Mouse (Mus musculus): ENCODE measurements at regions not wholly inside any gene's neighbourhood (a gene's known extent, or its start where the extent isn't known, plus 50 kb on each side); places are given as distances from the start of the nearest gene placed in this dataset.

DNA sequence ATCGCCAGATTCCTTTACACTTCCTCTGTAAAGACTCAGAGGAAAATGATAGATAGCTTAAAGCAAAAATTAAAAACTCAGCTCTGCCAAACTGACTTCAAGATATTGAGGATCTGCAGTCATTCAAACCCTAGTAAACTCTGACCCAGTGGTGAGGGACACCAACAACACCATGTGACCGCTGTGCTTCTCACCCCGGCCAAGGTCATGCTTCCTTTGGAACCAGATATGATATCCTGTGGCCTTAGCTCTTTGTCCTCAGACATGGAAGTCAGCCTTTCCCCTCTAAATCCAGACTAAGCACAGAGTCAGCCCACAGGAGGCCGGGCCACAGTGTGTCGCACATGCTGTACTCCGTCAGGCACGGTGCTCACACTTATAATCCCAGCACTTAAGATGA is 86.3 kb upstream of the Cnksr3 start:
- no peak overlapping the region for H3K4me3 ChIP-seq (replicated peaks; ENCODE audit: extremely low read depth, low read depth, low read length)
- H3K4me1 ChIP-seq (ENCODE audit: control insufficient read depth, insufficient read depth, low read length): no peaks in the 10 kb centered on the region
- 84% methylated on average over 7 of the region's 7 CpGs for WGBS
- no peak for DNase-seq
- TF ChIP-seq CTCF (IDR thresholded peaks at IDR 0.05; ENCODE audit: insufficient read depth, low read length) (no peak), POLR2A (IDR thresholded peaks at IDR 0.05; ENCODE audit: borderline replicate concordance, extremely low read depth, low read depth, low read length) (no peak)

DNA sequence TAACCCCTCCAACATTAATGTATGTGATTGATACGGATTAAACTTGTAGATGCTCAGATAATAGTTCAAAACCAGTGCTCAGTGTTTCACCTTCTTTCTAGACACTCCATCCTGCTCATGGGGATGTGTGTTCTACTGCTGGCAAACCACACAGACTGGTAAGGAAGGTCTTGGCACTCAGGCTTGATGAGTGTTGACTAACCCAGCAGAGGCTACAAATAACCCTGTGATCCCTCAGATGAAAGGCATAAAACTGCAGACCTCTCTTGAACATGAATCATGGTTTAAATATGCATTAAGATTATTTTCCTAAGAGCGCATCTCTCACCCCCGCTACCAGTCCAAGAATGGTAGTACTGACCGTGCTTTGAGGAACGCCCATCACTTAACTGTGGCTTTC is 83.9 kb upstream of the Cnksr3 start:
- WGBS: 90% methylated on average over 5 of the region's 5 CpGs
- DNase-seq: no peak
- H3K4me3 ChIP-seq (replicated peaks; ENCODE audit: extremely low read depth, low read depth, low read length): no peak overlapping the region
- TF ChIP-seq CTCF (IDR thresholded peaks at IDR 0.05; ENCODE audit: insufficient read depth, low read length): no peak
- no peaks in the 10 kb centered on the region for H3K4me1 ChIP-seq (ENCODE audit: control insufficient read depth, insufficient read depth, low read length)

DNA sequence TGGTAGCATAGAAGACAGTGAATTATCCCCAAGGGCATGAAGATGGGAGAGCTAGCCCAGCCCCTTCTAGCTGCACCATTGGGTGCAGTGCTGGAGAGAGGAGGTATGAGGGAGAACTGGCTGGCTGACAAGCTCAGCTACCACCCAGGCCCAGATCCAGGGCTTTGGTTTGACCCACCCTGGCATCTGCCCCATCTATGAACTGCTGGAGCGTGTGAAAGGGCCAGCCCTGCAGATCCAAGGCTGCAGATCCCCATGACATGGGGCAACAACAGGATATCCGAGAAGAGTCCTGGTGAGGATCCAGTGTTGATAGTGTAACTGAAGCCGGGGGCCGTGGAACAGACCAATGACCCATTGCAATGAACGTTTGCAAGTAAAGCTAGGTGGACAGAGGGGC is 81.2 kb upstream of the Cnksr3 start:
- no peaks in the 10 kb centered on the region; the same call in 1 of the 2 replicates for H3K4me1 ChIP-seq (ENCODE audit: control insufficient read depth, insufficient read depth, low read length)
- no peak for TF ChIP-seq POLR2A (IDR thresholded peaks at IDR 0.05; ENCODE audit: borderline replicate concordance, extremely low read depth, low read depth, low read length)
- no peak for TF ChIP-seq CTCF (IDR thresholded peaks at IDR 0.05; ENCODE audit: insufficient read depth, low read length)
- DNase-seq: no peak
- H3K4me3 ChIP-seq (replicated peaks; ENCODE audit: extremely low read depth, low read depth, low read length): no peak overlapping the region
- WGBS: 74% methylated on average over 5 of the region's 5 CpGs

DNA sequence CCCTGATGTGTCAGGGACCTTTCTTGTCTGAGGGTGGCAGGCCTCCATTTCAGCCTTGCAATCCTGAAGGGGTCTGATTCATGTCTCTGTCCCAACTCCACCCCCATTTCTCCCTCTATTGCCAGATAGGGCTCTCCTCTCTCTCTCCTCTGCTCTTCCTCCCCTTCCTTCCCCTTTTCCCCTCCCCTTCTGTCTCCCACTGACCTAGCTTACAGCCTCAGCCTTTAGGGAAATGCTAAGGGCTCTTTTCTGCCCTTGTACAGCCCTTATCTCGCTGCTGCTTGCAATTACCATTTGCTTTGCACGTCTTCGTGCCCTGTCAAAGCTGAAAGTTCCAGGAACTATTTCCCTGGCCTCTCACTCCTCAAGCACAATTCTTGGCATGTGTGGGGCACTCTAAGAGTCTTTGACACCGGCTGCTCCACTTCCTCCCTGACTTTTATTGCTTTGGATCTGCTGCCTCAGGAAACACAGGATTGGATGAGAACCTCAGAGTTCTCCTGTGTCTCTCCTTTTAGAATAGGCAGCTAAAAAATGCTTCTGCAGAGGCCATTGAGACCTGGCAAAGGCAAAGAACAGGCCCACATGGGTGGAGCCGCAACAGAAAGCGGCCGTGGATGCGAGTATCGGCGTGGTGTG is 77.9 kb upstream of the Cnksr3 start:
- peak; percentile 16 for DNase-seq
- WGBS: 42% methylated on average over 10 of the region's 10 CpGs
- H3K4me3 ChIP-seq (replicated peaks; ENCODE audit: extremely low read depth, low read depth, low read length): no peak overlapping the region
- TF ChIP-seq POLR2A (IDR thresholded peaks at IDR 0.05; ENCODE audit: borderline replicate concordance, extremely low read depth, low read depth, low read length) (no peak), CTCF (IDR thresholded peaks at IDR 0.05; ENCODE audit: insufficient read depth, low read length) (no peak)
- no peaks in the 10 kb centered on the region; the same call in 1 of the 2 replicates for H3K4me1 ChIP-seq (ENCODE audit: control insufficient read depth, insufficient read depth, low read length)

DNA sequence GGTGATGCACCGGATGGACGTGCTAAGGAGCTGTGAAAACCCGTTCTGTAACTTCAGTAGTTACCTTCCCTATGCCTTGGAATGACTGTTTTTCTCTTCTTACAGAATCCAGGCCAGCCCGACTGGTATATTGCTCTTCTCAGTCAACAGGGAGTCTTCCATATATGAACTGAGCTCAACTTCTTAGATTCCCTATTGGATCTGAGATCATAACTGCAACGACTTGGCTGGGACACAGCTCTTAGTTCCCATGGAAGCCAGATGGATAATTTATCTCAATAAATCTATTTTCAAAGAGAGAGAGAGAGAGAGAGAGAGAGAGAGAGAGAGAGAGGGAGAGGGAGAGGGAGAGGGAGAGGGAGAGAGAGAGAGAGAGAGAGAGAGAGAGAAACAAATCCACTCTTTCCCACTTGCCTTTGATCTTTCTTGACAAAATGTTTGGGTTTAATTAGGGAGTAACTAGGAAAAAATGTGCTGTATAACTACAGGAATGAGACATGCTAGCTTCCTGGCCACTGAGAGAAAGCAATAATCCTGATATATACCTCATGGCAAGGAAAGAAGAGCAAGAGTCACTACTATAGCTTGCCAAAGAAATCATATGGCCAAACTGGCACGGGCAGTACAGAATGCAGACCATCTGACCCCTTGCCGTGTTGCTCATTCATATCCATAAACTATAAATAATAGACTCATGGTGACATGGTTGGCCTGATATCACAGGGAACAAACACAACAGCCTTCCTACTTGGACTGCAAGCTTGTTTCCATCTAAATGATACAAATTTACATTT is 73.3 kb upstream of the Cnksr3 start:
- Histone ChIP-seq H3K4me3 (replicated peaks; ENCODE audit: extremely low read depth, low read depth, low read length) (no peak overlapping the region), H3K4me1 (ENCODE audit: control insufficient read depth, insufficient read depth, low read length) (no peaks in the 10 kb centered on the region)
- WGBS: 74% methylated on average over 7 of the region's 7 CpGs
- no peak for DNase-seq
- no peak for TF ChIP-seq POLR2A (IDR thresholded peaks at IDR 0.05; ENCODE audit: borderline replicate concordance, extremely low read depth, low read depth, low read length)
- TF ChIP-seq CTCF (IDR thresholded peaks at IDR 0.05; ENCODE audit: insufficient read depth, low read length): no peak

DNA sequence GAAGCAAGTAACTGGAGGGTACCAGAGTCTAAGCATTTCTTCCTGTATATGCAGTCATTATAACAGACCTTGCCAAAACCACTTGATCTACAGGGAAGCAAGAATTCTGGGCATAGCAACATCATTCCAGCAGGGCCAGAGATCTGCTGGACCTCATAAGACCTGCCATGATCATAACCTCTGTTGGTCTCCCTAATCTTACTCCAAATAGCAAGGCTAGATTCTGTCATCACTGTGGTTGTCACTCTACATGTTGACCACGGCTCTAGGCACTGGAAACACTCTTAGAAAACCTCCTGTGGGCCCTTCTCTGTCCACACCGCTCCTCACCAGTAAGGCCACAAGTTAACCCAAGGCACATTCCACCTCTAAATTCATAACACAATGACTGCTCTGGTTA is 68.4 kb upstream of the Cnksr3 start:
- WGBS: 83% methylated on average over 2 of the region's 2 CpGs
- no peak overlapping the region for H3K4me3 ChIP-seq (replicated peaks; ENCODE audit: extremely low read depth, low read depth, low read length)
- DNase-seq: no peak
- TF ChIP-seq CTCF (IDR thresholded peaks at IDR 0.05; ENCODE audit: insufficient read depth, low read length) (no peak), POLR2A (IDR thresholded peaks at IDR 0.05; ENCODE audit: borderline replicate concordance, extremely low read depth, low read depth, low read length) (no peak)
- H3K4me1 ChIP-seq (ENCODE audit: control insufficient read depth, insufficient read depth, low read length): no peaks in the 10 kb centered on the region

DNA sequence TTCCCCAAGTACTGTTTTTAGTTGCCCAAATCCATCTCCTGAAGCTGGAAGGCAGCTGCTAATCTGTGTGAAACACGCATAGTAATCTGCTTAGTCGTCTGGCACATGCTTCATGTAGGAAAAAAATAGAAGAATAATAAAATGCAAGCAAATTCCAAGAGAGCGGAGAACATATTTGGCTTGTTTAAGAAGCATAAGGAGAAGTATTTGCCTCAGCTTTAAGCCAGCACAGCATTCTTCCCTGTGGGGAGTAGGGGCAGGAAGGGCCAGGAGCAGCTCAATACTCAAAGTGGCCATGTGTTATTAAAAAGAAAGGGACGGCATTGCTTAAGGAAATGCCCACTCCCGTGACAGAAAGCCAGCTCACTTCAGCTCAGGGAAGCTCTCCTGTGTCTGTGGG is 66.8 kb upstream of the Cnksr3 start:
- DNase-seq: no peak
- H3K4me1 ChIP-seq (ENCODE audit: control insufficient read depth, insufficient read depth, low read length): no peaks in the 10 kb centered on the region
- WGBS: 37% methylated on average over 5 of the region's 5 CpGs
- TF ChIP-seq CTCF (IDR thresholded peaks at IDR 0.05; ENCODE audit: insufficient read depth, low read length) (no peak), POLR2A (IDR thresholded peaks at IDR 0.05; ENCODE audit: borderline replicate concordance, extremely low read depth, low read depth, low read length) (no peak)
- H3K4me3 ChIP-seq (replicated peaks; ENCODE audit: extremely low read depth, low read depth, low read length): no peak overlapping the region

DNA sequence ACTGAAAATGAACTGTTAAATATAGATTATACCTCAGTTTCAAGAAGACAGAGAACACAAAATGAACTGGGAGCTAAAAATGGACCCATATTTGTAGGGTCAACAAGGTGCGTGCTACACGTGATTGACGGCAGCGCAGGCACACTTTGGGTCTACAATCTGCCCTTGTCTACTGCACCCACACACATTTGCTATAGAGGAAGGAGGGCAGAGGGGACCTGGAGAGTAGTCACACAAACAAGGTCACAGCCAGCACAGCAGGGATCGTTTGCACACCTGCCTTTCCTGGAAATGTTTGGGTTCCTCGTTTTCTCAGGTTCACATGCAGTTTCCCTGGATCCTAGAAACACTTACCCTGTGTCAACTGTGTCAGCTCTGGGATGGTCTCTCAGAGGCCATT is 63.3 kb upstream of the Cnksr3 start:
- DNase-seq: no peak
- Histone ChIP-seq H3K4me1 (ENCODE audit: control insufficient read depth, insufficient read depth, low read length) (no peaks in the 10 kb centered on the region), H3K4me3 (replicated peaks; ENCODE audit: extremely low read depth, low read depth, low read length) (no peak overlapping the region)
- no peak for TF ChIP-seq POLR2A (IDR thresholded peaks at IDR 0.05; ENCODE audit: borderline replicate concordance, extremely low read depth, low read depth, low read length)
- TF ChIP-seq CTCF (IDR thresholded peaks at IDR 0.05; ENCODE audit: insufficient read depth, low read length): no peak
- WGBS: 69% methylated on average over 6 of the region's 6 CpGs

DNA sequence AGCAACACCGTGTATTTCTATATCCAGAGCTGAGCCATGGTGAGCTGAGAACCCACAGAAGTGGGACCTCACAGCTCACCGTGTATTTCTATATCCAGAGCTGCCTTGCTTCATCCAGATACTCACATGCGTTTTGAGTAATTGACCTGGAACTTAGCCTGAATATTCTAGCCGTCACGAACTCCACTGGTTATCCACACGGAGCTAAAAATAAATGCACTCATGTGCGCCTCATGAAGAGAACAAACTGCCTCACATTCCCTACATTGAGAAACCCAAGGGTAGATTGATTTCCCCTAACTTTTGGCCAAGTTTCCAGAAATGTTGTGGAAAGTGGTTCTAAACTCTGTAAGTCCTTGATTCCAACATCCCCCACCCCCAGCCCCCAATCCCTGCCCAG is 62.4 kb upstream of the Cnksr3 start:
- Histone ChIP-seq H3K4me3 (replicated peaks; ENCODE audit: extremely low read depth, low read depth, low read length) (no peak overlapping the region), H3K4me1 (ENCODE audit: control insufficient read depth, insufficient read depth, low read length) (no peaks in the 10 kb centered on the region)
- DNase-seq: no peak
- 46% methylated on average over 7 of the region's 7 CpGs for WGBS
- no peak for TF ChIP-seq CTCF (IDR thresholded peaks at IDR 0.05; ENCODE audit: insufficient read depth, low read length)
- no peak for TF ChIP-seq POLR2A (IDR thresholded peaks at IDR 0.05; ENCODE audit: borderline replicate concordance, extremely low read depth, low read depth, low read length)

DNA sequence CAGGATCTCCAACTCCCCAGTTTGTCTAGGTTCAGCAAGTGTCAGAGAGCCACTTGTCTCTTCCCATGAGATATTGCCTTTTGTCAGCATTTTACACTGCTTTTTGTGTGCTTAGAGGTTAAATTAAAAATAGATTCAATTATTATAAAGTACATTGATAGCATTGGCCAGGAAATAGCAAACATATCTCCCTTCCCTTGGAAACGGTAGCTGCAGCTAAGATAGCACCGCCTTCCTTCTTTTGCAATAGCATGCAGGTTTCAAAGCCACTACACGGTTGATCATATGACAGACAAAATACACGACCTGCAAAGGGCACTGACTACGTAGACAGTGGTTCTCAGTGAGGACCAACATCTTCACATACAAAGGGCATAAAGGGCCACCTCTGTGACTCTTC is 59.1 kb upstream of the Cnksr3 start:
- H3K4me1 ChIP-seq (ENCODE audit: control insufficient read depth, insufficient read depth, low read length): no peaks in the 10 kb centered on the region
- H3K4me3 ChIP-seq (replicated peaks; ENCODE audit: extremely low read depth, low read depth, low read length): no peak overlapping the region
- WGBS: 50% methylated on average over 5 of the region's 5 CpGs
- no peak for DNase-seq
- no peak for TF ChIP-seq POLR2A (IDR thresholded peaks at IDR 0.05; ENCODE audit: borderline replicate concordance, extremely low read depth, low read depth, low read length)
- TF ChIP-seq CTCF (IDR thresholded peaks at IDR 0.05; ENCODE audit: insufficient read depth, low read length): no peak
